Mouse (Mus musculus): Measurements from ENCODE around the gene Wwox. TPM values are rescaled to one million over a fixed set of nuclear protein-coding genes. Genes with fewer than 3 reads are reported as not detected.

Gene Wwox
- polyA plus RNA-seq, 1 experiment from 2014 or later = 14.3 TPM

DNA sequence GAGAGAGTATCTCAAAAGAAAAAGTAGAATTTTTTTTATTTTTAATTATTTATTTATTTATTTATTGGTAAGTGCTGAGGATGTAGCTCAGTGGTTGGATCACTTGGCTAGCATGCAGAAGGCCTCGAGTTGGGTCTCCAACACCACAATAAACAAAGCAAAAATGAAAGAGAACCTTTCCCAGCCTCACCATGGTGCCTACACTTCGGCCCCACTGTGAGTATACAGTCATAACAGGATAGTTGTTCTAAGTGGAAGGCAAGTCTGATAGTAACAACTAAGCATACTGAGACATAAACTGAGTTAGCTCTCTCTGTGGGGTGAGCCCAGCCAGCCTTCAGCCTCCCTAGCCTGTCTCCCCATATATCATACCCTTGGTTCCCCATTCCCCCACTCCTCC is 672.6 kb downstream of the Wwox start:
- Histone ChIP-seq H3K27me3 (no peaks in the 10 kb centered on the region), H3K4me1 (peaks cover 4% of the 10 kb centered on the region; the same call in 1 of the 2 replicates), H3K27ac (no peak overlapping the region), H3K4me3 (replicated peaks) (no peak overlapping the region), H3K36me3 (replicated peaks) (no peaks in the 10 kb centered on the region), H3K9ac (no peak overlapping the region), H3K9me3 (no peaks in the 10 kb centered on the region), H3K4me2 (no peak overlapping the region)
- no peak for ATAC-seq (ENCODE audit: low FRiP score)
- 89% methylated on average over 2 of the region's 2 CpGs for WGBS

GRCm38 (mm10) chr8:115114498-115114897 is 675.0 kb downstream of the Wwox start:
- Histone ChIP-seq H3K4me2 (no peak overlapping the region), H3K9me3 (no peaks in the 10 kb centered on the region), H3K27ac (no peak overlapping the region), H3K4me1 (no peaks in the 10 kb centered on the region; the same call in 1 of the 2 replicates), H3K9ac (no peak overlapping the region), H3K27me3 (no peaks in the 10 kb centered on the region), H3K36me3 (replicated peaks) (no peaks in the 10 kb centered on the region), H3K4me3 (replicated peaks) (no peak overlapping the region)
- ATAC-seq (ENCODE audit: low FRiP score) = no peak
- whole genome bisulfite sequencing = 39% methylated on average over 6 of the region's 6 CpGs

GRCm38 (mm10) chr8:115126081-115126480 is 686.6 kb downstream of the Wwox start:
- no peak for ATAC-seq (ENCODE audit: low FRiP score)
- H3K4me3 ChIP-seq (replicated peaks) = no peak overlapping the region
- no peaks in the 10 kb centered on the region for H3K36me3 ChIP-seq (replicated peaks)
- no peak overlapping the region for H3K4me2 ChIP-seq
- no peak overlapping the region for H3K27ac ChIP-seq
- no peaks in the 10 kb centered on the region for H3K27me3 ChIP-seq
- no peak overlapping the region for H3K9ac ChIP-seq
- no peaks in the 10 kb centered on the region for H3K9me3 ChIP-seq
- H3K4me1 ChIP-seq = no peaks in the 10 kb centered on the region
- 51% methylated on average over 7 of the region's 7 CpGs for WGBS

GRCm38 (mm10) chr8:115126674-115127073 is 687.2 kb downstream of the Wwox start:
- H3K27ac ChIP-seq = no peak overlapping the region
- 92% methylated on average over 5 of the region's 5 CpGs for WGBS
- H3K4me2 ChIP-seq = no peak overlapping the region
- no peak for ATAC-seq (ENCODE audit: low FRiP score)
- no peaks in the 10 kb centered on the region for H3K36me3 ChIP-seq (replicated peaks)
- no peaks in the 10 kb centered on the region for H3K4me1 ChIP-seq
- no peak overlapping the region for H3K4me3 ChIP-seq (replicated peaks)
- H3K9me3 ChIP-seq = no peaks in the 10 kb centered on the region
- H3K27me3 ChIP-seq = no peaks in the 10 kb centered on the region
- no peak overlapping the region for H3K9ac ChIP-seq

GRCm38 (mm10) chr8:115129307-115129706 is 689.9 kb downstream of the Wwox start:
- ATAC-seq (ENCODE audit: low FRiP score) = no peak
- H3K9ac ChIP-seq = no peak overlapping the region
- H3K4me3 ChIP-seq (replicated peaks) = no peak overlapping the region
- H3K36me3 ChIP-seq (replicated peaks) = no peaks in the 10 kb centered on the region
- WGBS = 93% methylated on average over 4 of the region's 4 CpGs
- no peak overlapping the region for H3K4me2 ChIP-seq
- H3K4me1 ChIP-seq = peaks cover 7% of the 10 kb centered on the region; the same call in 1 of the 2 replicates
- no peaks in the 10 kb centered on the region for H3K9me3 ChIP-seq
- no peaks in the 10 kb centered on the region for H3K27me3 ChIP-seq
- H3K27ac ChIP-seq = no peak overlapping the region

GRCm38 (mm10) chr8:115133119-115133518 is 693.7 kb downstream of the Wwox start:
- peaks cover 7% of the 10 kb centered on the region; the same call in 1 of the 2 replicates for H3K4me1 ChIP-seq
- no peak for ATAC-seq (ENCODE audit: low FRiP score)
- no peak overlapping the region for H3K9ac ChIP-seq
- H3K9me3 ChIP-seq = no peaks in the 10 kb centered on the region
- H3K4me3 ChIP-seq (replicated peaks) = no peak overlapping the region
- no peaks in the 10 kb centered on the region for H3K36me3 ChIP-seq (replicated peaks)
- no peak overlapping the region; the same call in 1 of the 2 replicates for H3K4me2 ChIP-seq
- 74% methylated on average over 17 of the region's 17 CpGs for WGBS
- H3K27me3 ChIP-seq = peaks cover 10% of the 10 kb centered on the region
- no peak overlapping the region for H3K27ac ChIP-seq

DNA sequence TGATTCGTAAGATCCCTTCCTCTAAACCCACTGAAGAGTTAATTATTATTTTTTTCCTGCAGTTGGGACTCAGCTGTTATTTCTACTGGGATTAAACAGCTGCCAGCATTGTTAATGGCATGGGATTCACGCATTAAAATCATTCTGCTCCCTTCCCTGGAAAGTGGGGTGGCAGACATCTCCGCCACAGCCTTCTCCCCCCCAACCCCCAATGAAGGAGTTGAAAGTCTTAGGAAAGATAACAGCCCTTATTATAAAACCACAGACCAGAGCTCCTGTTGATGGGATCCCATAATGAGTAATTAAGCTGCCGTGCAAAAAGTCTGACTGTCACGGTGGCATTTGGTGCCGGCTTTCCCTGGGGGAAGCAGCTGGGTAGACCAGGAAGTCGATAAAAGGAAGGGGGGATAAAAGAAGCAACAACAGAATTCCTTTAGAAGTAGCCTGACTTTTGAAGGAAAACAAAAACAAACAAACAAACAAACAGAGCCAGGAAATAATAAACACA is 694.3 kb downstream of the Wwox start:
- H3K27me3 ChIP-seq = peaks cover 15% of the 10 kb centered on the region
- WGBS = 28% methylated on average over 7 of the region's 7 CpGs
- no peak overlapping the region for H3K4me3 ChIP-seq (replicated peaks)
- H3K4me1 ChIP-seq = peaks cover 7% of the 10 kb centered on the region; the same call in 1 of the 2 replicates
- no peaks in the 10 kb centered on the region for H3K9me3 ChIP-seq
- H3K27ac ChIP-seq = no peak overlapping the region
- no peaks in the 10 kb centered on the region for H3K36me3 ChIP-seq (replicated peaks)
- no peak overlapping the region for H3K9ac ChIP-seq
- ATAC-seq (ENCODE audit: low FRiP score) = peak; percentile 55; the same call in 1 of the 2 replicates
- H3K4me2 ChIP-seq = no peak overlapping the region; the same call in 1 of the 2 replicates

DNA sequence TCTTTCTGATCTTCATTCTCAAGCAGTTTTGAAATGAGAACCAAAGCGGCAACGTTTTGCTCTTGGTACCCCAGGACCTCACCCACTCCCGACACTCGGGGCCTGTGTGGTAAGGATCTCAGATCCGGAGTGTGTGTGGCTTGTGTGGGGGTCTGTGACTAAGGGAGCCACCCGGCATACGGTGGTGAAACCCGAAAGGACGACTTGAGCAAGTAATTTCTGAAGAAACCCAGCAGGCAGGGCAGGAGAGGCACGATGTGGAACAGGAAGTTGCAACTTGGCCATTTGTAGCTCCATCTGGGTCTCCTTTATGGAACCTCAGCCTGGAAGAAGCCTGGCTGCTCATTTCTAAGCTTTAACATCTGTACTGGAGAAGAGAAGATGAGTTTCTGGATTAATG is 697.4 kb downstream of the Wwox start:
- no peak for ATAC-seq (ENCODE audit: low FRiP score)
- 88% methylated on average over 10 of the region's 10 CpGs for WGBS
- Histone ChIP-seq H3K4me2 (no peak overlapping the region), H3K4me1 (peaks cover 19% of the 10 kb centered on the region), H3K36me3 (replicated peaks) (no peaks in the 10 kb centered on the region), H3K4me3 (replicated peaks) (no peak overlapping the region), H3K27me3 (peaks cover 22% of the 10 kb centered on the region), H3K27ac (no peak overlapping the region), H3K9ac (no peak overlapping the region), H3K9me3 (no peaks in the 10 kb centered on the region)

GRCm38 (mm10) chr8:115141614-115142013 is 702.2 kb downstream of the Wwox start:
- WGBS = 26% methylated on average over 8 of the region's 8 CpGs
- Histone ChIP-seq H3K4me1 (peaks cover 29% of the 10 kb centered on the region), H3K4me3 (replicated peaks) (no peak overlapping the region), H3K27me3 (peaks cover 51% of the 10 kb centered on the region), H3K27ac (no peak overlapping the region), H3K9me3 (no peaks in the 10 kb centered on the region), H3K4me2 (peak overlapping the region; percentile 35), H3K9ac (no peak overlapping the region), H3K36me3 (replicated peaks) (no peaks in the 10 kb centered on the region)
- ATAC-seq (ENCODE audit: low FRiP score) = no peak

DNA sequence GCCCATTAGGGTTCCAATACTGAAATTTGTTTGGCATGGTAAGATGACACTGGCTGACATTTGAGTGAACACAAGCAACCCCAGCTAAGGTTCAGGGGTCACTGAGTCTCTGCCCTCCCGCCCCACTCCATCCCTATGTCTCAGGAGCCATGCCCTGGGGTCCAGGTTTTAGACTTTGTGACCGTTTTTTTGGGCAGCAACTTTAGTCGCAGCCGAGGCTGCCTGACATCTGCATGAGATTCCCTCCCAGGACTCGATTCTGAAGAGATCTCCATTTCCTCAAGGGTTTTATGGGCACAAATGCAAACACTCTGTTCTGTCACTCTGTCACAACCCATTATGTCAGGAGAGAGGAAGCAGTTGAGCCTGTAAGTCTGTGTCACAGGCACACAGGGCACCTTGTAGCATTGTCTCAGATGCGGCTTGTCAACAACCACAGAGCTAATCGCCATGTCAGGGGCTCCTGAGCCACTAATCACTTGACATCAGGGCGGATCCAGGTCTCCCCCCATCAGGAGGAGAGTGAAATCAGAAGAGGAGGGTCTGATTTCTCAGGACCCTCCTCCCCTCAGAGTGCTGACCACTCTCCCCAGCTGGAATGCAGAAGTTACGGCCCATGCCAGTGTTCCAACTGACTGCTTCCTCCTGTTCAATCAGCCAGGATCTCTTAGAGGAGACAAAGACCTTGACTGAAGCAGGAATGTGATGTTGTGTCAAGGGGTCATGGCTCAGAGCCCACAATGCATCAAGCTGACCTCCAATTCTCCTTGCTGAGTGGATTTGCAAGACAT is 704.3 kb downstream of the Wwox start:
- no peak overlapping the region for H3K4me3 ChIP-seq (replicated peaks)
- no peaks in the 10 kb centered on the region for H3K36me3 ChIP-seq (replicated peaks)
- no peak overlapping the region for H3K9ac ChIP-seq
- H3K9me3 ChIP-seq = no peaks in the 10 kb centered on the region
- no peak overlapping the region for H3K4me2 ChIP-seq
- H3K27ac ChIP-seq = no peak overlapping the region
- peaks cover 57% of the 10 kb centered on the region for H3K27me3 ChIP-seq
- WGBS = 56% methylated on average over 9 of the region's 9 CpGs
- H3K4me1 ChIP-seq = peaks cover 29% of the 10 kb centered on the region
- ATAC-seq (ENCODE audit: low FRiP score) = no peak

GRCm38 (mm10) chr8:115147006-115147405 is 707.6 kb downstream of the Wwox start:
- 55% methylated on average over 9 of the region's 9 CpGs for WGBS
- no peak for ATAC-seq (ENCODE audit: low FRiP score)
- Histone ChIP-seq H3K36me3 (replicated peaks) (no peaks in the 10 kb centered on the region), H3K4me3 (replicated peaks) (no peak overlapping the region), H3K9ac (no peak overlapping the region), H3K4me2 (no peak overlapping the region), H3K27me3 (peaks cover 68% of the 10 kb centered on the region), H3K9me3 (no peaks in the 10 kb centered on the region), H3K27ac (no peak overlapping the region), H3K4me1 (peaks cover 36% of the 10 kb centered on the region)

DNA sequence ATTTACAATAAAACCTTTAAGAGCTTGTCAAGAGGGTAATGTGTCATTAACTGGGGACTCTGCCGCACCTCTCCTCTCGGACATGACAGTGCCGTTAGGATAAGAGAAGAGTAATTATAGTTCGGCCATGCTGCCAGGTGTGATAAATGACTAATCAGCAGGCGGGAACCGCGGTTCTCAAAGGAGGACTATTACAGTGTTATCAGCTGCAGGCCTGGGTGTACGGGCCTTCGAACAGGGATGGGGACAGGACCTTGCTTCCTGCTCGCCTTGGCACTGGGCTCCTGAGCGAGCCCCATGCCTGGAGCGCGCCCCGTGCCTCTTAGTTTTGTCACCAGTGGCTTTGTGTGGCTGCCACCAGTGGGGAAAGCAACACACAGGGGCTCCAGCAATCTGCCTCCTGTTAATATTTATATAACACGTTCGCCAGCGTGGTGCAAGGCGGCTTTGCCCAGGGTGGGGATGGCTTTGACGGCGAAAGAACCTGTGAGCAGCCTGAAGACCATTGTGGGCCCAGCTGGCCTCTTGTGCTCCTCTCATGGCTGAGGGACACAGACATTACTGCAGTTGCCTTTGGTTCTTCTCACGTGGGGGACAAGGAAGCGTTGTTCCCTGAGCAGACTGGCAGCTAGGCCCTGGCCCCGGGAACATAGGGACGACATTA is 711.1 kb downstream of the Wwox start:
- Histone ChIP-seq H3K27ac (no peak overlapping the region), H3K4me3 (replicated peaks) (no peak overlapping the region), H3K9me3 (no peaks in the 10 kb centered on the region), H3K9ac (no peak overlapping the region), H3K27me3 (peaks cover 50% of the 10 kb centered on the region), H3K4me1 (peaks cover 27% of the 10 kb centered on the region), H3K36me3 (replicated peaks) (no peaks in the 10 kb centered on the region), H3K4me2 (no peak overlapping the region)
- 56% methylated on average over 24 of the region's 24 CpGs for WGBS
- 0 out of 2 replicates have a peak, but pooled peaks have one; percentile 33 for ATAC-seq (ENCODE audit: low FRiP score)
